Mouse (Mus musculus) limb, embryonic 15.5 days (tissue): Measurements from ENCODE around the gene Smo. TPM values are rescaled to one million over a fixed set of nuclear protein-coding genes. Genes with fewer than 3 reads are reported as not detected.

Experiments
- ATAC-seq: fragments of 200-750 bp; cut with Nextera tagmentation; 2 replicates; pipeline ENCODE4 v1.8.0; 2017; ENCODE audit warnings: low read depth, moderate TSS enrichment; ENCODE audit not compliant: insufficient number of reproducible peaks, low FRiP score, low TSS enrichment
- H3K27ac ChIP-seq: fragments of 300-500 bp; sonication (generic); 2 replicates; pipeline ENCODE4 v1.5.1; 2015; ENCODE audit warnings: moderate library complexity, mild to moderate bottlenecking, inconsistent platforms
- H3K27me3 ChIP-seq: fragments of 300-500 bp; sonication (generic); 2 replicates; pipeline ENCODE4 v1.6.1; 2015; ENCODE audit warnings: inconsistent platforms
- H3K36me3 ChIP-seq: fragments of 300-500 bp; sonication (generic); 2 replicates; pipeline ENCODE4 v1.6.1; 2015; ENCODE audit warnings: inconsistent platforms
- H3K4me1 ChIP-seq: fragments of 300-500 bp; sonication (generic); 2 replicates; pipeline ENCODE4 v1.6.1; 2015; ENCODE audit warnings: inconsistent platforms
- H3K4me2 ChIP-seq: fragments of 300-500 bp; sonication (generic); 2 replicates; pipeline ENCODE4 v1.6.1; 2015; ENCODE audit warnings: mild to moderate bottlenecking, inconsistent platforms
- H3K4me3 ChIP-seq: fragments of 300-500 bp; sonication (generic); 2 replicates; pipeline ENCODE4 v1.5.1; 2015; ENCODE audit warnings: mild to moderate bottlenecking, inconsistent platforms
- H3K9ac ChIP-seq: fragments of 300-500 bp; sonication (generic); 2 replicates; pipeline ENCODE4 v1.6.1; 2015; ENCODE audit warnings: inconsistent platforms
- H3K9me3 ChIP-seq: fragments of 300-500 bp; sonication (generic); 2 replicates; pipeline ENCODE4 v1.6.1; 2016; ENCODE audit warnings: inconsistent platforms
- WGBS: fragments of 180-500 bp; shearing (Covaris S2); methylation state at CpG from one replicate; pipeline ENCODE4 v1.1.7; 2015; 5-methylcytosine and 5-hydroxymethylcytosine counted together
- polyA plus RNA-seq: library from polyadenylated mRNA; unstranded; fragments of >200 nt; fragmentation: Nextera tagmentation; extraction: Ambion mirVana; gene quantifications from 2 replicates; pipeline ENCODE4 v1.2.1, GENCODE M21; 2015

Gene Smo
- polyA plus RNA-seq, 1 experiment from 2014 or later: 52.1 TPM

GRCm38 (mm10) chr6:29782239-29782638, 46.9 kb downstream of the Smo start:
- H3K9ac ChIP-seq: no peak overlapping the region
- H3K4me1 ChIP-seq: no peaks in the 10 kb centered on the region
- no peak for ATAC-seq
- H3K27ac ChIP-seq: no peak overlapping the region
- no peak overlapping the region for H3K4me3 ChIP-seq
- no peaks in the 10 kb centered on the region for H3K36me3 ChIP-seq
- no peak overlapping the region for H3K4me2 ChIP-seq
- no peaks in the 10 kb centered on the region for H3K9me3 ChIP-seq
- 46% methylated on average over 1 of the region's 1 CpGs for WGBS
- H3K27me3 ChIP-seq: no peaks in the 10 kb centered on the region

GRCm38 (mm10) chr6:29783960-29784359, 48.7 kb downstream of the Smo start:
- no peak for ATAC-seq
- H3K27ac ChIP-seq: no peak overlapping the region
- H3K9me3 ChIP-seq: no peaks in the 10 kb centered on the region
- H3K27me3 ChIP-seq: no peaks in the 10 kb centered on the region
- no peaks in the 10 kb centered on the region for H3K36me3 ChIP-seq
- no peak overlapping the region for H3K9ac ChIP-seq
- WGBS: 52% methylated on average over 6 of the region's 6 CpGs
- no peak overlapping the region for H3K4me2 ChIP-seq
- no peaks in the 10 kb centered on the region for H3K4me1 ChIP-seq
- no peak overlapping the region for H3K4me3 ChIP-seq

GRCm38 (mm10) chr6:29784413-29785021, 49.2 kb downstream of the Smo start:
- no peaks in the 10 kb centered on the region for H3K9me3 ChIP-seq
- 78% methylated on average over 3 of the region's 3 CpGs for WGBS
- H3K4me3 ChIP-seq: no peak overlapping the region
- H3K27ac ChIP-seq: no peak overlapping the region
- H3K27me3 ChIP-seq: no peaks in the 10 kb centered on the region
- H3K4me2 ChIP-seq: no peak overlapping the region
- H3K36me3 ChIP-seq: no peaks in the 10 kb centered on the region
- H3K4me1 ChIP-seq: no peaks in the 10 kb centered on the region
- no peak for ATAC-seq
- no peak overlapping the region for H3K9ac ChIP-seq

- Histone ChIP-seq H3K27ac (no peak overlapping the region), H3K4me2 (no peak overlapping the region), H3K36me3 (no peaks in the 10 kb centered on the region), H3K4me1 (no peaks in the 10 kb centered on the region), H3K9ac (no peak overlapping the region), H3K4me3 (no peak overlapping the region), H3K27me3 (no peaks in the 10 kb centered on the region), H3K9me3 (no peaks in the 10 kb centered on the region)
- ATAC-seq: no peak
- 89% methylated on average over 5 of the region's 5 CpGs for WGBS
Measured at GRCm38 (mm10) chr6:29785759-29786158, 50.5 kb downstream of the Smo start.

- no peak for ATAC-seq
- Histone ChIP-seq H3K4me1 (no peaks in the 10 kb centered on the region), H3K4me3 (no peak overlapping the region), H3K4me2 (no peak overlapping the region), H3K27me3 (no peaks in the 10 kb centered on the region), H3K36me3 (no peaks in the 10 kb centered on the region), H3K27ac (no peak overlapping the region), H3K9me3 (no peaks in the 10 kb centered on the region), H3K9ac (no peak overlapping the region)
- WGBS: 69% methylated on average over 3 of the region's 3 CpGs
Measured at GRCm38 (mm10) chr6:29788779-29789350, 53.6 kb downstream of the Smo start.

- no peak overlapping the region for H3K9ac ChIP-seq
- no peak overlapping the region for H3K4me3 ChIP-seq
- no peaks in the 10 kb centered on the region for H3K36me3 ChIP-seq
- no peaks in the 10 kb centered on the region for H3K9me3 ChIP-seq
- 84% methylated on average over 3 of the region's 3 CpGs for WGBS
- no peak overlapping the region for H3K27ac ChIP-seq
- ATAC-seq: no peak
- no peak overlapping the region for H3K4me2 ChIP-seq
- H3K4me1 ChIP-seq: no peaks in the 10 kb centered on the region
- no peaks in the 10 kb centered on the region for H3K27me3 ChIP-seq
Measured at GRCm38 (mm10) chr6:29790014-29790698, 54.9 kb downstream of the Smo start.

GRCm38 (mm10) chr6:29793520-29793919, 58.2 kb downstream of the Smo start:
- H3K27me3 ChIP-seq: no peaks in the 10 kb centered on the region
- ATAC-seq: no peak
- no peak overlapping the region for H3K4me3 ChIP-seq
- H3K9me3 ChIP-seq: no peaks in the 10 kb centered on the region
- no peak overlapping the region for H3K27ac ChIP-seq
- no peaks in the 10 kb centered on the region for H3K36me3 ChIP-seq
- no peaks in the 10 kb centered on the region for H3K4me1 ChIP-seq
- H3K4me2 ChIP-seq: no peak overlapping the region
- no peak overlapping the region for H3K9ac ChIP-seq
- 77% methylated on average over 1 of the region's 1 CpGs for WGBS

- no peak overlapping the region for H3K4me2 ChIP-seq
- WGBS: 86% methylated on average over 6 of the region's 6 CpGs
- H3K4me3 ChIP-seq: no peak overlapping the region
- no peaks in the 10 kb centered on the region for H3K36me3 ChIP-seq
- H3K4me1 ChIP-seq: no peaks in the 10 kb centered on the region
- no peak for ATAC-seq
- no peaks in the 10 kb centered on the region for H3K9me3 ChIP-seq
- H3K27me3 ChIP-seq: no peaks in the 10 kb centered on the region
- H3K9ac ChIP-seq: no peak overlapping the region
- no peak overlapping the region for H3K27ac ChIP-seq
Measured at GRCm38 (mm10) chr6:29794582-29794981, 59.3 kb downstream of the Smo start.

GRCm38 (mm10) chr6:29802979-29803378, 67.7 kb downstream of the Smo start:
- Histone ChIP-seq H3K4me1 (no peaks in the 10 kb centered on the region), H3K4me3 (no peak overlapping the region), H3K9ac (no peak overlapping the region), H3K27ac (no peak overlapping the region), H3K4me2 (no peak overlapping the region), H3K9me3 (no peaks in the 10 kb centered on the region), H3K36me3 (peaks cover 3% of the 10 kb centered on the region; the same call in 1 of the 2 replicates), H3K27me3 (no peaks in the 10 kb centered on the region)
- no peak for ATAC-seq
- WGBS: 85% methylated on average over 1 of the region's 1 CpGs

GRCm38 (mm10) chr6:29804006-29804405, 68.7 kb downstream of the Smo start:
- Histone ChIP-seq H3K4me3 (no peak overlapping the region), H3K9me3 (no peaks in the 10 kb centered on the region), H3K4me2 (no peak overlapping the region), H3K9ac (no peak overlapping the region), H3K27me3 (no peaks in the 10 kb centered on the region), H3K27ac (no peak overlapping the region), H3K4me1 (no peaks in the 10 kb centered on the region), H3K36me3 (peaks cover 3% of the 10 kb centered on the region; the same call in 1 of the 2 replicates)
- no peak for ATAC-seq
- 73% methylated on average over 3 of the region's 3 CpGs for WGBS

GRCm38 (mm10) chr6:29805381-29805780, 70.1 kb downstream of the Smo start:
- H3K4me1 ChIP-seq: no peaks in the 10 kb centered on the region
- no peak overlapping the region for H3K4me2 ChIP-seq
- H3K9me3 ChIP-seq: no peaks in the 10 kb centered on the region
- peaks cover 3% of the 10 kb centered on the region; the same call in 1 of the 2 replicates for H3K36me3 ChIP-seq
- H3K9ac ChIP-seq: no peak overlapping the region
- no peaks in the 10 kb centered on the region for H3K27me3 ChIP-seq
- no peak overlapping the region for H3K4me3 ChIP-seq
- H3K27ac ChIP-seq: no peak overlapping the region
- no peak for ATAC-seq
- WGBS: 33% methylated on average over 2 of the region's 2 CpGs
